Mouse (Mus musculus): ENCODE data around the gene Ebf4. TPM values are rescaled to one million over a fixed set of nuclear protein-coding genes. Genes with fewer than 3 reads are reported as not detected.

Gene Ebf4
- polyA plus RNA-seq, 1 experiment from 2014 or later, result 1.4 TPM

- Histone ChIP-seq H3K9ac (replicated peaks; ENCODE audit: low read length) (no peak overlapping the region), H3K9me3 (replicated peaks; ENCODE audit: control insufficient read depth, low read length) (no peaks in the 10 kb centered on the region), H3K4me2 (ENCODE audit: low read depth, low read length) (no peak overlapping the region), H3K4me3 (ENCODE audit: low read depth, low read length) (no peak overlapping the region), H3K27ac (replicated peaks; ENCODE audit: low read depth, low read length) (no peak overlapping the region), H3K27me3 (ENCODE audit: control insufficient read depth, insufficient read depth, low read length) (no peaks in the 10 kb centered on the region), H3K4me1 (ENCODE audit: control insufficient read depth, insufficient read depth, low read length) (no peaks in the 10 kb centered on the region; the same call in 1 of the 2 replicates), H3K36me3 (replicated peaks; ENCODE audit: control insufficient read depth, insufficient read depth, low read depth, low read length) (no peaks in the 10 kb centered on the region)
- ATAC-seq (replicated peaks; ENCODE audit: insufficient number of reproducible peaks, low FRiP score, low TSS enrichment, low read depth) (peak; percentile 66; the same call in 1 of the 2 replicates), DNase-seq (ENCODE audit: low spot score) (peak; percentile 84)
- WGBS, result 11% methylated on average over 6 of the region's 6 CpGs
Measured at GRCm38 (mm10) chr2:130408194-130408593, 113.2 kb downstream of the Ebf4 start.

GRCm38 (mm10) chr2:130411558-130412495, 116.9 kb downstream of the Ebf4 start:
- H3K27me3 ChIP-seq (ENCODE audit: control insufficient read depth, insufficient read depth, low read length), result no peaks in the 10 kb centered on the region
- DNase-seq (ENCODE audit: low spot score), result peak; percentile 90
- no peak overlapping the region for H3K27ac ChIP-seq (replicated peaks; ENCODE audit: low read depth, low read length)
- 33% methylated on average over 16 of the region's 16 CpGs for WGBS
- peak; percentile 70 for ATAC-seq (replicated peaks; ENCODE audit: insufficient number of reproducible peaks, low FRiP score, low TSS enrichment, low read depth)
- H3K36me3 ChIP-seq (replicated peaks; ENCODE audit: control insufficient read depth, insufficient read depth, low read depth, low read length), result no peaks in the 10 kb centered on the region
- H3K4me3 ChIP-seq (ENCODE audit: low read depth, low read length), result no peak overlapping the region
- no peak overlapping the region for H3K9ac ChIP-seq (replicated peaks; ENCODE audit: low read length)
- H3K4me2 ChIP-seq (ENCODE audit: low read depth, low read length), result no peak overlapping the region
- no peaks in the 10 kb centered on the region for H3K9me3 ChIP-seq (replicated peaks; ENCODE audit: control insufficient read depth, low read length)
- no peaks in the 10 kb centered on the region; the same call in 1 of the 2 replicates for H3K4me1 ChIP-seq (ENCODE audit: control insufficient read depth, insufficient read depth, low read length)

GRCm38 (mm10) chr2:130412775-130413174, 117.8 kb downstream of the Ebf4 start:
- no peak overlapping the region for H3K9ac ChIP-seq (replicated peaks; ENCODE audit: low read length)
- DNase-seq (ENCODE audit: low spot score) (no peak), ATAC-seq (replicated peaks; ENCODE audit: insufficient number of reproducible peaks, low FRiP score, low TSS enrichment, low read depth) (no peak)
- no peak overlapping the region for H3K4me3 ChIP-seq (ENCODE audit: low read depth, low read length)
- 77% methylated on average over 3 of the region's 3 CpGs for WGBS
- H3K9me3 ChIP-seq (replicated peaks; ENCODE audit: control insufficient read depth, low read length), result no peaks in the 10 kb centered on the region
- H3K27me3 ChIP-seq (ENCODE audit: control insufficient read depth, insufficient read depth, low read length), result no peaks in the 10 kb centered on the region
- no peaks in the 10 kb centered on the region for H3K36me3 ChIP-seq (replicated peaks; ENCODE audit: control insufficient read depth, insufficient read depth, low read depth, low read length)
- no peaks in the 10 kb centered on the region; the same call in 1 of the 2 replicates for H3K4me1 ChIP-seq (ENCODE audit: control insufficient read depth, insufficient read depth, low read length)
- H3K27ac ChIP-seq (replicated peaks; ENCODE audit: low read depth, low read length), result no peak overlapping the region
- no peak overlapping the region for H3K4me2 ChIP-seq (ENCODE audit: low read depth, low read length)

- Histone ChIP-seq H3K27ac (replicated peaks; ENCODE audit: low read depth, low read length) (no peak overlapping the region), H3K4me2 (ENCODE audit: low read depth, low read length) (no peak overlapping the region), H3K4me3 (ENCODE audit: low read depth, low read length) (no peak overlapping the region), H3K4me1 (ENCODE audit: control insufficient read depth, insufficient read depth, low read length) (no peaks in the 10 kb centered on the region; the same call in 1 of the 2 replicates), H3K27me3 (ENCODE audit: control insufficient read depth, insufficient read depth, low read length) (no peaks in the 10 kb centered on the region), H3K36me3 (replicated peaks; ENCODE audit: control insufficient read depth, insufficient read depth, low read depth, low read length) (no peaks in the 10 kb centered on the region), H3K9me3 (replicated peaks; ENCODE audit: control insufficient read depth, low read length) (no peaks in the 10 kb centered on the region), H3K9ac (replicated peaks; ENCODE audit: low read length) (no peak overlapping the region)
- WGBS, result 73% methylated on average over 6 of the region's 6 CpGs
- ATAC-seq (replicated peaks; ENCODE audit: insufficient number of reproducible peaks, low FRiP score, low TSS enrichment, low read depth) (no peak), DNase-seq (ENCODE audit: low spot score) (peak; percentile 9)
Measured at GRCm38 (mm10) chr2:130414094-130414856, 119.3 kb downstream of the Ebf4 start.

Other genes with a start within 250 kb of the Ebf4 start
- not detected in 2 replicates for gene Tgm6, start 182.8 kb upstream of the Ebf4 start, polyA plus RNA-seq (2014; fragmentation: Nextera tagmentation; extraction: Ambion mirVana)
- gene Snrpb, start 115.8 kb upstream of the Ebf4 start, polyA plus RNA-seq (2014; fragmentation: Nextera tagmentation; extraction: Ambion mirVana), result 756 and 782 TPM in 2 replicates
- not detected in 2 replicates for gene Tmc2, start 100.0 kb upstream of the Ebf4 start, polyA plus RNA-seq (2014; fragmentation: Nextera tagmentation; extraction: Ambion mirVana)
- gene Nop56, start 20.7 kb upstream of the Ebf4 start, polyA plus RNA-seq (2014; fragmentation: Nextera tagmentation; extraction: Ambion mirVana), result 356 and 411 TPM in 2 replicates
- 145 and 160 TPM in 2 replicates for gene Idh3b, start 10.6 kb upstream of the Ebf4 start, polyA plus RNA-seq (2014; fragmentation: Nextera tagmentation; extraction: Ambion mirVana)
- 53.0 and 54.3 TPM in 2 replicates for gene Cpxm1, start 102.4 kb downstream of the Ebf4 start, polyA plus RNA-seq (2014; fragmentation: Nextera tagmentation; extraction: Ambion mirVana)
- not detected in 2 replicates for gene Gm28372, start 110.1 kb downstream of the Ebf4 start, polyA plus RNA-seq (2014; fragmentation: Nextera tagmentation; extraction: Ambion mirVana)
- gene 1700020A23Rik, start 110.1 kb downstream of the Ebf4 start, polyA plus RNA-seq (2014; fragmentation: Nextera tagmentation; extraction: Ambion mirVana), result not detected in 2 replicates
- not detected in 2 replicates for gene Tmem239, start 111.3 kb downstream of the Ebf4 start, polyA plus RNA-seq (2014; fragmentation: Nextera tagmentation; extraction: Ambion mirVana)
- gene Vps16, start 129.2 kb downstream of the Ebf4 start, polyA plus RNA-seq (2014; fragmentation: Nextera tagmentation; extraction: Ambion mirVana), result 81.9 and 84.8 TPM in 2 replicates
- 10.0 and 10.3 TPM in 2 replicates for gene Pced1a, start 129.5 kb downstream of the Ebf4 start, polyA plus RNA-seq (2014; fragmentation: Nextera tagmentation; extraction: Ambion mirVana)
- 96.8 and 105 TPM in 2 replicates for gene Ptpra, start 155.1 kb downstream of the Ebf4 start, polyA plus RNA-seq (2014; fragmentation: Nextera tagmentation; extraction: Ambion mirVana)

Data from embryonic facial prominence, embryonic 11.5 days (tissue).